Mouse (Mus musculus): ENCODE measurements around the gene Tex36. TPM values are rescaled to one million over a fixed set of nuclear protein-coding genes. Genes with fewer than 3 reads are reported as not detected.

The Tex36 gene
- polyA plus RNA-seq, 1 experiment from 2014 or later: not detected

GRCm38 (mm10) chr7:133579491-133580295 is 22.3 kb downstream of the Tex36 start:
- H3K27ac ChIP-seq (replicated peaks): no peak overlapping the region
- WGBS: 73% methylated on average over 20 of the region's 20 CpGs
- H3K36me3 ChIP-seq: no peaks in the 10 kb centered on the region
- no peaks in the 10 kb centered on the region for H3K27me3 ChIP-seq
- no peaks in the 10 kb centered on the region for H3K4me1 ChIP-seq
- no peaks in the 10 kb centered on the region for H3K9me3 ChIP-seq
- no peak overlapping the region for H3K4me3 ChIP-seq
- no peak overlapping the region for H3K4me2 ChIP-seq (replicated peaks)
- no peak overlapping the region for H3K9ac ChIP-seq (replicated peaks)
- no peak for ATAC-seq (replicated peaks)

GRCm38 (mm10) chr7:133576825-133577224 is 25.1 kb downstream of the Tex36 start:
- H3K4me1 ChIP-seq: no peaks in the 10 kb centered on the region
- no peak overlapping the region for H3K4me3 ChIP-seq
- no peak overlapping the region for H3K9ac ChIP-seq (replicated peaks)
- H3K27ac ChIP-seq (replicated peaks): no peak overlapping the region
- no peak overlapping the region for H3K4me2 ChIP-seq (replicated peaks)
- no peak for ATAC-seq (replicated peaks)
- no peaks in the 10 kb centered on the region for H3K36me3 ChIP-seq
- H3K9me3 ChIP-seq: no peaks in the 10 kb centered on the region
- 49% methylated on average over 4 of the region's 4 CpGs for WGBS
- no peaks in the 10 kb centered on the region for H3K27me3 ChIP-seq

DNA sequence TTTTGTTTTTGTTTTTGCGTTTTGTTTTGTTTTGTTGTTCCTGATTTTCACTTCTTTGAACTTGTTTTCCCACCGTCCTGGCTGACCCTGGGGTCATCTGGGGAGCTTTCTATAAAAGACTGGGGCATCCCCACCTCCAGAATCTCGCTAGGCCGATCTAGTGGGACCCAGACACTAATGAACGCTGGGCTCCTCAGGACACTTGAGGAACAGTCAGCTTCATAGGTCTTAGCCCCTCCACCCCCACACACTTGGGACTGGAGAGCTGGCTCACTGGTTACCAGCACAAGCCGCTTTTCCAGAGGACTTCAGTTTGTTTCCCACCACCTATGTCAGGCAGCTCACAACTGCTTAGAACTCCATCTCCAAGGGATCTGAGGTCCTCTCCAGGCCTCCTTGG is 25.7 kb downstream of the Tex36 start:
- Histone ChIP-seq H3K9me3 (no peaks in the 10 kb centered on the region), H3K4me2 (replicated peaks) (no peak overlapping the region), H3K36me3 (no peaks in the 10 kb centered on the region), H3K27me3 (no peaks in the 10 kb centered on the region), H3K27ac (replicated peaks) (no peak overlapping the region), H3K9ac (replicated peaks) (no peak overlapping the region), H3K4me3 (no peak overlapping the region), H3K4me1 (no peaks in the 10 kb centered on the region)
- no peak for ATAC-seq (replicated peaks)
- 48% methylated on average over 6 of the region's 6 CpGs for WGBS

DNA sequence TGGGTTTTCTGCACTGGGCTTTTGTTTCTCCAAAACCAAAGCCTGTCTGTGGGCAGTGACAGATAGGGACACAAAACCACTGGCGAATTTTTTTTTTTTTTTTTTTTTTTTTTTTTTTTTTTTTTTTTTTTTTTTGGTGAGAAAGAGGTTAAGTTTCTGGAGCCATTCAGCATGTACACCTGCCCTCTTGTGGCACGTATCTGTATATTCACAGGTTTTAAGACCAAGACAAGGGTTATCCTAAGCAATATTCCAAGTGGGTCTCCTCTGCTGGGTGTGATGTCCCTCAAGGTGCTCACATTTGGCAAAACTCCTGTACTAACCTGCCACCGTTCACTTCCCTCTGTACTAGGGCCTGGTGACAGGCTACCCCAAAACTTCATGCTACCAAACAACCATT is 30.0 kb downstream of the Tex36 start:
- WGBS: 35% methylated on average over 3 of the region's 3 CpGs
- Histone ChIP-seq H3K4me1 (no peaks in the 10 kb centered on the region), H3K27me3 (no peaks in the 10 kb centered on the region), H3K4me2 (replicated peaks) (no peak overlapping the region), H3K4me3 (no peak overlapping the region), H3K9me3 (no peaks in the 10 kb centered on the region), H3K9ac (replicated peaks) (no peak overlapping the region), H3K27ac (replicated peaks) (no peak overlapping the region), H3K36me3 (no peaks in the 10 kb centered on the region)
- ATAC-seq (replicated peaks): no peak

DNA sequence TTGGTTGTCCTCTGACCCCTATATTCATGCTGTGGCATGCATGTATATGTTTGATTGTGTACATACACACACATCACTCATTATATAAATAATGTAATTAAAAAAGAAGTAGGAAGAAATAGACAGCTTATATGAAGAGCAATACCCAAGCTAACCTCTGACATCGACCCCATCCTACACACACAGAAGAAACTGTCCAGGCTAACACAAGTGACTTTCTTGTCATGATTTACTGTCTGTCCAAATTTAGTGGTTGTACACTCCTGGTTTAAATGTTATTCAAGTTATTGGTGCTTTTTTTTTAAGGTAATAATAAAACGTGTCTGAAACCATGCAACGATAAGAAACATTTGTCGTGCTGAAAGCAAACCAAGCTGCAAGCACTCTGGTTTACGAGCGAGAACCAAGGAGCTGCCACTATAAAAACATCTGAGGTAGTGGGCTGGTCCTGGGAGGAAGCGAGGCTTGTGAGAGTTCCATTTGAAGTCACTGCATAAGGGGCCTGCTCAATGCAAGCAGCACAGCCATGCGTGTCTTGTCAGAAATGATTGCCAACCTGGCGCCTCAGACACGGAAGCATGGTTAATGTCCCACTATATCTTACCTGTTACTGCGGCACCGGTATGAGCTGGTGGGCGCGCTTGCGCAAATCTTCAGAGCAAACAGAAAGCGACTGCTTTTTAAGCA is 32.6 kb downstream of the Tex36 start:
- H3K4me3 ChIP-seq: no peak overlapping the region
- H3K27me3 ChIP-seq: no peaks in the 10 kb centered on the region
- H3K9ac ChIP-seq (replicated peaks): no peak overlapping the region
- H3K27ac ChIP-seq (replicated peaks): no peak overlapping the region
- WGBS: 90% methylated on average over 16 of the region's 16 CpGs
- no peak for ATAC-seq (replicated peaks)
- no peak overlapping the region for H3K4me2 ChIP-seq (replicated peaks)
- no peaks in the 10 kb centered on the region for H3K36me3 ChIP-seq
- H3K9me3 ChIP-seq: no peaks in the 10 kb centered on the region
- no peaks in the 10 kb centered on the region for H3K4me1 ChIP-seq

DNA sequence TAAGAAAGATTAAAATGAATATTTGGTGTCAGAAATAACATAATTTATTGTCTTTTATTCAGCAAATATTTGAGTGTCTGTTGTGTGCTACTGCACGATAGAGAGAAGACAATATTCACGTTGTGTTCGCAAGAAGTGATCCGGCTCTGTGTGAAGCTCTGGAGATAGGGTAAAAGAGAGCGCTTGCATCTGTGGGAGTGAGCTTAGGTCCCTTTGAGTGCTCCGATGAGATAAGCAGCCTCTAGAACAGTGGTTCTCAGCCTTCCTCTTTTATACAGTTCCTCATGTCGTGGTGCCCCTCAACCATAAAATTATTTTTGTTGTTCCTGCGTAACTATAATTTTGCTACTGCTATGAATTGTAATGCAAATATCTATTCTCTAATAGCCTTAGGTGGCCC is 37.4 kb downstream of the Tex36 start:
- H3K36me3 ChIP-seq: no peaks in the 10 kb centered on the region
- no peaks in the 10 kb centered on the region for H3K9me3 ChIP-seq
- no peak for ATAC-seq (replicated peaks)
- no peaks in the 10 kb centered on the region for H3K27me3 ChIP-seq
- H3K27ac ChIP-seq (replicated peaks): no peak overlapping the region
- no peak overlapping the region for H3K4me3 ChIP-seq
- no peak overlapping the region for H3K9ac ChIP-seq (replicated peaks)
- H3K4me2 ChIP-seq (replicated peaks): no peak overlapping the region
- WGBS: 89% methylated on average over 8 of the region's 8 CpGs
- H3K4me1 ChIP-seq: no peaks in the 10 kb centered on the region

DNA sequence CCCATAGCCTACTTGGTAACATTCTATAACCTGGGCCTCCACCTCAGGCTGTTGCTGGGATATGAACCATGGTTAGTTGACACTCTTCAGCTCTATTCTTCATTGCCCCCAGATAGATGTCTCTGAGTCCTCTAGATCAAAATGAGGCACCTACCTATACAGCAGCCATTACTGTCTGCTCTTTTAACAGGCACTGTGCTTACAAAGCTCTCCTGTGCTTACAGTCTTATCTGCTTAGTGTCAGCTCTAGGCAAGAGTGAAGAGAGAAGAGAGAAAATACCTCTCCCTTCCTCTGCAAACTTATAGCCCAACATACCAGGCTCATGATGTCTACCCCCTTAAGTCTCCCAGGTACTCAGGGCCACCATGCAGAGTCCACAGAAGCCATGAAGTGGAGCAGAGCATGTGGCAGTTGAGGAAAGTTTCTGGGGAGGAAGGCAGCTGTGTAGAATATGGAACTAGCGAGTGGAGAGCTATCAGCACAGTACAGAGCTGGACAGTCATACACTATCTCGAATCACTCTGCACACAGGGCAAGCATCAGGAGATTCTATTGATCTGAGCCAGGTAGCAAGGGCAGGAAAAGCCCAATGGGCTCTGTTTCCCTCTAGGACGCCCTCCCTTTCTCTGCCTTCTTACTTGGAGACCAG is 38.7 kb downstream of the Tex36 start:
- no peak for ATAC-seq (replicated peaks)
- Histone ChIP-seq H3K4me2 (replicated peaks) (no peak overlapping the region), H3K27ac (replicated peaks) (no peak overlapping the region), H3K27me3 (no peaks in the 10 kb centered on the region), H3K9me3 (no peaks in the 10 kb centered on the region), H3K36me3 (no peaks in the 10 kb centered on the region), H3K4me1 (no peaks in the 10 kb centered on the region), H3K4me3 (no peak overlapping the region), H3K9ac (replicated peaks) (no peak overlapping the region)
- whole genome bisulfite sequencing: 87% methylated on average over 3 of the region's 3 CpGs

GRCm38 (mm10) chr7:133555786-133556492 is 46.0 kb downstream of the Tex36 start:
- no peak for ATAC-seq (replicated peaks)
- H3K27ac ChIP-seq (replicated peaks): no peak overlapping the region
- H3K36me3 ChIP-seq: no peaks in the 10 kb centered on the region
- WGBS: 84% methylated on average over 8 of the region's 8 CpGs
- H3K9me3 ChIP-seq: no peaks in the 10 kb centered on the region
- H3K9ac ChIP-seq (replicated peaks): no peak overlapping the region
- H3K4me1 ChIP-seq: no peaks in the 10 kb centered on the region
- H3K4me3 ChIP-seq: no peak overlapping the region
- no peaks in the 10 kb centered on the region for H3K27me3 ChIP-seq
- no peak overlapping the region for H3K4me2 ChIP-seq (replicated peaks)

DNA sequence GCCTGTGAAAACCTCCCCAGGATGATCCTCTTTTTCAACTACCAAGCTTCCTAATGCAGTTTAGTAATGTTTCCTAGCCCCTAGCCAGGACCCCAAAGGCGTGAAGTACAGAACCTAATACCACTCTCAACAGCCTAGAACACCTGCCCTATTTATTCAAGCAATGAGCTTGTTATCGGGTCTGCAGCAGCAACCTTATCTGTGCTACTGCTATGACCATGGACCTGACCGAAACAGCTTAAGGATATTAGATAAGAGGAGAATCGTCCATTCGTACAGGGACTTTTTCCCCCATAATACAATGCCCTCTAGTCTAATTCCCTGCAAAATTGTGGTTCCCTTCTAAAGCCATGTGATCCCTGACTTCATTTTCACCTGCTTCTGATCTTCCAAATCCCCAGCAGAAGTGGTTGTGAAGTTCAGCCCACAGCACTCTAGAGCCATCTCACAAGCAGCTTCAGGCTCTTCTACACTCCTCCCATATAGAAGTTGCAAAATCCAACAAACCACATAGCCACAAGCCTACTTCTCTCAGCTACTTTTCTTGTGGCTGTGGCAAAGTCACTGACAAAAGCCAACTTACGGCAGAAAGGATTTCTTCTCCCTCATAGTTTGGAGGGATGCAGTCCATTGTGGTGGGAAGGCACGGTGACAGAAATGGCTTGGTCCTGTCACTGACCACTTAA is 49.5 kb downstream of the Tex36 start:
- Histone ChIP-seq H3K9ac (replicated peaks) (no peak overlapping the region), H3K27me3 (no peaks in the 10 kb centered on the region), H3K4me1 (no peaks in the 10 kb centered on the region), H3K9me3 (no peaks in the 10 kb centered on the region), H3K27ac (replicated peaks) (no peak overlapping the region), H3K4me3 (no peak overlapping the region), H3K4me2 (replicated peaks) (no peak overlapping the region), H3K36me3 (no peaks in the 10 kb centered on the region)
- 90% methylated on average over 7 of the region's 7 CpGs for WGBS
- no peak for ATAC-seq (replicated peaks)

DNA sequence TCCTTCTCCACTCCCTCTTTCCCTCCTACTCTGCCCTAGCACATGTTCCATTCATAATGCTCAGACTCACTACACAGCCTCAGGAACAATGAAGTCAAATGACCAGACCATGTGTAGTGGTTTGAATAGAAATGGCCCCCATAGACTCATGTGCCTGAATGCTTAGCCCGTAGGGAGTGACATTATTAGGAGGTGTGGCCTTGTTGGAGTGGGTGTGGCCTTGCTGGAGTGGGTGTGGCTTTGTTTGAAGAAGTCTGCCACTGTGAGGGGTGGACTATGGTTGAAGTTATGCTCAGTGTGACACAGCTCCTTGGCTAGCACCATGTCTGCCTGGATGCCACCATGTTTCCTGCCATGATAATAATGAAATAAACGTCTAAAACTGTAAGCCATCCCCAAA is 51.0 kb downstream of the Tex36 start:
- H3K4me2 ChIP-seq (replicated peaks): no peak overlapping the region
- H3K27ac ChIP-seq (replicated peaks): no peak overlapping the region
- no peaks in the 10 kb centered on the region for H3K9me3 ChIP-seq
- no peaks in the 10 kb centered on the region for H3K4me1 ChIP-seq
- H3K4me3 ChIP-seq: no peak overlapping the region
- no peak overlapping the region for H3K9ac ChIP-seq (replicated peaks)
- WGBS: 63% methylated on average over 2 of the region's 2 CpGs
- no peaks in the 10 kb centered on the region for H3K36me3 ChIP-seq
- H3K27me3 ChIP-seq: no peaks in the 10 kb centered on the region
- ATAC-seq (replicated peaks): no peak

- Histone ChIP-seq H3K36me3 (no peaks in the 10 kb centered on the region), H3K9me3 (no peaks in the 10 kb centered on the region), H3K27me3 (no peaks in the 10 kb centered on the region), H3K4me1 (no peaks in the 10 kb centered on the region), H3K27ac (replicated peaks) (no peak overlapping the region), H3K9ac (replicated peaks) (no peak overlapping the region), H3K4me3 (no peak overlapping the region), H3K4me2 (replicated peaks) (no peak overlapping the region)
- no peak for ATAC-seq (replicated peaks)
- 85% methylated on average over 4 of the region's 4 CpGs for WGBS
Observed at GRCm38 (mm10) chr7:133548434-133548833, 53.5 kb downstream of the Tex36 start.
